Comparison of ENCODE assay signal across 21 mouse cellular contexts in the genomic region with DNA sequence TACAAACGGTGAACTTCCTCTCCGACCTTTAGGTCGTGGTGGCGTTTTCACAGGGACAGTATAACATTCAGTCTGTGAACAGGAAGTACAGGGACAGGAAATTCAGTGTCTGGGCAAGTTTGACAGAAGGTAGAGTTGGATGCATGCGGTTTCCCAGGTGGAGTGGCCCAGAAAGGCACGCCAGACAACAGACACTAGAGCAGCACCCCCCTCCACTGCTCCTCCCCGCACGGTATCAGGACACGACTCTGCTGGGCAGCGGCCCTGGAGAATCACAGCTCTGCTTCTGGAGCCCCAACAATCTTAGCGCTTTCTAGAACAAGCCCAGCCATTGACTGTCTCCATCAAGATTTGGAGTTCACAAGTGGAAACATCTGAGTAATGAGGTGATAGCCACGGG.
DNase-seq lines count a peak whose midpoint lies in the region; ATAC-seq and TF ChIP-seq lines count a peak whose summit lies in the region.
"Had no signal": no experiment of that assay in that cellular context is flagged by ENCODE, and none has a peak within 500 bp of the region (broad histone marks: within the 10 kb centered on the region; RNA-seq: fewer than 3 reads in every experiment).

No protein-coding gene starts in this region.

- H3K9ac ChIP-seq in lung, embryonic 14.5 days: no peak overlapping the region
- no peak overlapping the region for H3K9ac ChIP-seq in midbrain, embryonic 15.5 days
- H3K9ac ChIP-seq: embryonic facial prominence, embryonic 12.5 days; forebrain, embryonic 13.5 days; forebrain, embryonic 15.5 days had no signal

- no peaks in the 10 kb centered on the region for H3K9me3 ChIP-seq in lung, embryonic 14.5 days (ENCODE audit: low read depth, low read length)
- H3K9me3 ChIP-seq in megakaryocyte, embryonic 14.5 days: no peaks in the 10 kb centered on the region
- H3K9me3 ChIP-seq in midbrain, embryonic 15.5 days: no peaks in the 10 kb centered on the region
- H3K9me3 ChIP-seq: embryonic facial prominence, embryonic 10.5 days; embryonic facial prominence, embryonic 12.5 days; forebrain, embryonic 13.5 days; forebrain, embryonic 15.5 days had no signal

- no peak for TF ChIP-seq CTCF in lung, embryonic 14.5 days (IDR thresholded peaks at IDR 0.05; ENCODE audit: low read depth)

- no peak overlapping the region for H3K4me2 ChIP-seq in lung, embryonic 14.5 days
- H3K4me2 ChIP-seq in midbrain, embryonic 15.5 days: no peak overlapping the region
- H3K4me2 ChIP-seq: embryonic facial prominence, embryonic 12.5 days; forebrain, embryonic 13.5 days; forebrain, embryonic 15.5 days had no signal

- peak; percentile 23 for DNase-seq in lung, embryonic 14.5 days
- DNase-seq in lung, postnatal 36 days: no peak
- DNase-seq: adrenal gland, adult 2 months; adrenal gland, postnatal 10 days; adrenal gland, postnatal 25 days; cerebellum, adult 11 months; cerebellum, adult 18-20 months; cerebellum, adult 8-10 months; cerebellum, adult 9-11 months; cerebellum, postnatal 14 days; cerebellum, postnatal 36 days had no signal

- 65% methylated on average over 12 of the region's 12 CpGs for WGBS in lung, embryonic 14.5 days
- WGBS in midbrain, embryonic 15.5 days: 89% methylated on average over 12 of the region's 12 CpGs

- peak; percentile 47 for ATAC-seq in lung, embryonic 14.5 days (ENCODE audit: insufficient read depth)
- ATAC-seq in megakaryocyte, adult 5-6 weeks (ENCODE audit: poor library complexity, severe bottlenecking): no peak; the same call in 1 of the 2 replicates
- ATAC-seq in hematopoietic stem cell, adult 5-6 weeks (replicated peaks in 1 of 2; ENCODE audit: insufficient read depth in 1 of 2, low FRiP score in 2 of 2, low TSS enrichment in 1 of 2, low read depth in 1 of 2, poor library complexity in 2 of 2, severe bottlenecking in 2 of 2): peak; percentile 36 to 53; a peak in 3 of 4 replicates
- 0 out of 2 replicates have a peak, but pooled peaks have one; percentile 30 for ATAC-seq in megakaryocyte-erythroid progenitor cell, adult 5-6 weeks (replicated peaks; ENCODE audit: low FRiP score, low TSS enrichment, poor library complexity, severe bottlenecking)
- no peak for ATAC-seq in midbrain, embryonic 15.5 days (replicated peaks)
- ATAC-seq in inflammation-experienced regulatory T-cells, adult 6 months: no peak
- ATAC-seq: forebrain, embryonic 13.5 days; forebrain, embryonic 15.5 days had no signal

- no peak overlapping the region for H3K4me3 ChIP-seq in lung, embryonic 14.5 days (ENCODE audit: low read depth, low read length)
- H3K4me3 ChIP-seq in megakaryocyte, embryonic 14.5 days (replicated peaks): peak overlapping the region; percentile 71
- no peak overlapping the region for H3K4me3 ChIP-seq in midbrain, embryonic 15.5 days
- H3K4me3 ChIP-seq: embryonic facial prominence, embryonic 10.5 days; embryonic facial prominence, embryonic 12.5 days; forebrain, embryonic 13.5 days; forebrain, embryonic 15.5 days had no signal

- no peaks in the 10 kb centered on the region for H3K36me3 ChIP-seq in lung, embryonic 14.5 days (ENCODE audit: insufficient read depth)
- H3K36me3 ChIP-seq in megakaryocyte, embryonic 14.5 days (replicated peaks; ENCODE audit: low read length): no peaks in the 10 kb centered on the region
- H3K36me3 ChIP-seq in midbrain, embryonic 15.5 days (replicated peaks): no peaks in the 10 kb centered on the region
- H3K36me3 ChIP-seq: embryonic facial prominence, embryonic 10.5 days; embryonic facial prominence, embryonic 12.5 days; forebrain, embryonic 15.5 days had no signal

- H3K27ac ChIP-seq in lung, embryonic 14.5 days (ENCODE audit: low read depth): no peak overlapping the region
- no peak overlapping the region for H3K27ac ChIP-seq in midbrain, embryonic 15.5 days
- H3K27ac ChIP-seq: embryonic facial prominence, embryonic 10.5 days; embryonic facial prominence, embryonic 12.5 days; forebrain, embryonic 13.5 days; forebrain, embryonic 15.5 days had no signal

- no peaks in the 10 kb centered on the region for H3K27me3 ChIP-seq in lung, embryonic 14.5 days (ENCODE audit: insufficient read depth, low read length)
- peaks cover 2% of the 10 kb centered on the region for H3K27me3 ChIP-seq in megakaryocyte, embryonic 14.5 days (replicated peaks)
- no peaks in the 10 kb centered on the region for H3K27me3 ChIP-seq in midbrain, embryonic 15.5 days (replicated peaks)
- H3K27me3 ChIP-seq: embryonic facial prominence, embryonic 12.5 days; forebrain, embryonic 13.5 days; forebrain, embryonic 15.5 days had no signal

- H3K4me1 ChIP-seq in lung, embryonic 14.5 days (ENCODE audit: insufficient read depth): no peaks in the 10 kb centered on the region
- H3K4me1 ChIP-seq in megakaryocyte, embryonic 14.5 days: peaks cover 4% of the 10 kb centered on the region
- H3K4me1 ChIP-seq in midbrain, embryonic 15.5 days: no peaks in the 10 kb centered on the region
- H3K4me1 ChIP-seq: embryonic facial prominence, embryonic 12.5 days; forebrain, embryonic 15.5 days had no signal

Comparison
In these comparisons a context has a peak if more than half of its experiments do, and no peak if none do; other contexts are left out.
1. ATAC-seq: peak in lung, embryonic 14.5 days (single experiment), hematopoietic stem cell, adult 5-6 weeks (2 of 2) and megakaryocyte-erythroid progenitor cell, adult 5-6 weeks (single experiment); none in megakaryocyte, adult 5-6 weeks (single experiment), midbrain, embryonic 15.5 days (single experiment) and inflammation-experienced regulatory T-cells, adult 6 months (single experiment).